Mouse (Mus musculus): Measurements from ENCODE around the gene Defb21.

DNA sequence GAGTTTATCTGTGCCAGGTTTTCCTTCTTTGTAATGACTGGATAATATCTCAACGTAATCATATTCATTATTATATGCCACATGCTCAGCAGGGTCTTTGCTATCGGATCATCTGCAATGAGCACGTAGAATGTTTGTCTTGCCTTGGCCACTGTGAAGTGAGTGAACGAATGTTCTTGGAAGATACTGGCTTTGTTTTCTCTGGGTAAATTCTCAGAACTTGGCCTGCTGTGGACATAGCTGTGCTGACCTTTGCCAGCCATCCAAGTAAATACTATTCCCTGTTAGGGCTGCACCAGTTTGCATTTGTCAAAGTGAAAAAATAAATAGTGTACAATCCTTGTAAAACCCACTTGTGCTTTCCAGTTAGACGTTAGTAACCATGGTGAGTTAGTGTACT is 24.4 kb upstream of the Defb21 start:
- TF ChIP-seq CTCF (IDR thresholded peaks at IDR 0.05) (no peak), EP300 (IDR thresholded peaks at IDR 0.05) (no peak)

Data from lung, postnatal 0 days (tissue).